Mouse (Mus musculus) forebrain, embryonic 12.5 days (tissue): Measurements from ENCODE around the gene Mid1. TPM values are rescaled to one million over a fixed set of nuclear protein-coding genes. Genes with fewer than 3 reads are reported as not detected.
A peak's percentile ranks its signal among the peaks of the same experiment; 100 is the strongest.

ENCODE experiments used
- ATAC-seq: fragments of 200-750 bp; cut with Nextera tagmentation; 2 replicates; pipeline ENCODE4 v1.8.0; 2017; ENCODE audit warnings: moderate TSS enrichment; ENCODE audit not compliant: low FRiP score
- H3K27ac ChIP-seq: fragments of 300-500 bp; sonication (generic); 2 replicates; pipeline ENCODE4 v1.5.1; 2016; ENCODE audit warnings: mild to moderate bottlenecking
- H3K27me3 ChIP-seq: fragments of 300-500 bp; sonication (generic); 2 replicates; pipeline ENCODE4 v1.6.1; 2016; ENCODE audit warnings: mild to moderate bottlenecking
- H3K36me3 ChIP-seq: fragments of 300-500 bp; sonication (generic); replicated peaks from 2 replicates; pipeline ENCODE4 v1.6.1; 2016; ENCODE audit warnings: mild to moderate bottlenecking
- H3K4me1 ChIP-seq: fragments of 300-500 bp; sonication (generic); 2 replicates; pipeline ENCODE4 v1.6.1; 2016
- H3K4me2 ChIP-seq: fragments of 300-500 bp; sonication (generic); 2 replicates; pipeline ENCODE4 v1.6.1; 2016; ENCODE audit warnings: mild to moderate bottlenecking, moderate library complexity
- H3K4me3 ChIP-seq: fragments of 300-500 bp; sonication (generic); replicated peaks from 2 replicates; pipeline ENCODE4 v1.5.1; 2016; ENCODE audit warnings: mild to moderate bottlenecking
- H3K9ac ChIP-seq: fragments of 300-500 bp; sonication (generic); 2 replicates; pipeline ENCODE4 v1.6.1; 2016; ENCODE audit warnings: mild to moderate bottlenecking
- H3K9me3 ChIP-seq: fragments of 300-500 bp; sonication (generic); 2 replicates; pipeline ENCODE4 v1.6.1; 2016
- WGBS: fragments of 180-500 bp; shearing (Covaris S2); methylation state at CpG from one replicate; pipeline ENCODE4 v1.1.7; 2016; 5-methylcytosine and 5-hydroxymethylcytosine counted together
- polyA plus RNA-seq: library from polyadenylated mRNA; unstranded; fragments of >200 nt; fragmentation: Nextera tagmentation; extraction: Ambion mirVana; gene quantifications from 2 replicates; pipeline ENCODE4 v1.2.1, GENCODE M21; 2016

The Mid1 gene
- polyA plus RNA-seq, 1 experiment from 2014 or later: 16.2 TPM

DNA sequence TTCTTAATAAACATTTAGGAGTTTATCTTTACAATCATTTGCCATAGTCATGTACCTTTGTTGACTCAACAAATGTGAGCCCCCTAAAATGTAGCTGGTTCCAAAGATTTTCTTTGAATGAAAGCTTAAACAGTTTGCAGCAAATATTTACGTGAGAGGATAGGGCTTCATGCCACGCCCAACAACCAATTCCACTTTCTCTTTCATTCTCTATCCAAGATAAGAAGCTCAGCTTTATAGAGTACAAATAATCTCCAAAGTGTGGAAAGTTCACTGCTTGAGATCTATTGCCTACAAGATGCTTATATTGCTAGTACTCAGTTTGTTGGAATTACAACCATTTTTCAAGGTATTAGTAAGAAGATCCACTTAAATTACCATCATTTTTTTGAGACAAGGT lies 207.6 kb downstream of the Mid1 start:
- no peaks in the 10 kb centered on the region for H3K4me1 ChIP-seq
- no peaks in the 10 kb centered on the region for H3K9me3 ChIP-seq
- 82% methylated on average over 2 of the region's 2 CpGs for WGBS
- H3K4me2 ChIP-seq: no peak overlapping the region
- no peak overlapping the region for H3K27ac ChIP-seq
- peaks cover 6% of the 10 kb centered on the region; the same call in 1 of the 2 replicates for H3K27me3 ChIP-seq
- no peak overlapping the region for H3K9ac ChIP-seq
- no peak overlapping the region for H3K4me3 ChIP-seq
- H3K36me3 ChIP-seq: no peaks in the 10 kb centered on the region
- no peak for ATAC-seq

DNA sequence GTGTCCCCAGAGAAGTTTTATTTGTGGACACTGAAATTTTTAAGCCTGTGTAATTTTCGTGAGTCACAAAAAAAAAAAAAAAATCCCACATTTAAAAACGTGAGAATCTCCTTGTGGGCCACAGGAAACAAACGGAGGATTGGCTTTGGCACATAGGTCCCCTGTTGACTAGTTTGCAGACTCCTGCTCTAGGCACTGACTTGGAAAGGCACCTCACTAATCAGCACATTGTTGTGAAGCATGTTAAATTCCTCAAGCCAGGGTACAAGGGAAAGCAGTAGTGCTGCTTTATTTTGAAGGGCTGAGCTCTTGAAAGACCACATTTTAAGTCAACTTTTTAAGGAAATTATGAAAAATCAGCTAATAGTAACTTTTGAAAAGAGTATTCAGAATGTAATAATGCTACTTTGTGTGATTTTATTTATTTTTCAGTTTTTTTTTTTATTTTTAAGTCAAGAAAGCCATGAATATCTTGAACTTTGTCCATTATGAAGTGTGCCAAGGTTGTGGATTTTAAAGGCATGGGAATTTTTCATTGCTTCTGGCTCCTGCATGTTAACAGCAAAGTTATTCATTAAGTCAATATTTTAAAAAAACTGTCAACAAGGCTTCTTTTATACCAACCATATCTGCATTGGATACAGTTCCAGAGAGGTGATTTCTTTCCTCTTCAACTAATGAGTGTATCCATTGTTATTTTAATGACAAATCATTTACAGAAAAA lies 214.4 kb downstream of the Mid1 start:
- ATAC-seq: no peak
- Histone ChIP-seq H3K36me3 (no peaks in the 10 kb centered on the region), H3K27ac (no peak overlapping the region), H3K9me3 (no peaks in the 10 kb centered on the region), H3K4me2 (no peak overlapping the region), H3K9ac (no peak overlapping the region), H3K4me3 (no peak overlapping the region), H3K27me3 (peaks cover 10% of the 10 kb centered on the region; the same call in 1 of the 2 replicates), H3K4me1 (peaks cover 6% of the 10 kb centered on the region)
- WGBS: 19% methylated on average over 3 of the region's 3 CpGs

DNA sequence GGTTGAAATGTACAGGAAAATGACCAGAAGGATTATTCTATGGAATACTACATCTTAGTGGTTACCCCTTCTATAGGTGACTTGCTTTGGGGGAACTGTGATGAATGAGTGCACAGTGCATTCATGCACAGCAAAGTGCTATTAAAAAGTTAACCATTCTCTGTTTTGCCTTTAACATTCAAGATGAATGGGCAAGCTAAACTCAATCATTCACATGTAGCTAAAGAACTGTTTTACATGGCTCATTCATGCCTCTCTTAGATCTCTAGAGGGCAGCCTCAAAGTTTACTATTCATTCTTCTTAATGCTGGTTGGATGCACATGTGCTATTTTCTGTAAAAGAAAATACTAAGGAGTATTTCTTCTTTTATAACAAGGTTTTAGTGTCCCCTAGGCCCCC lies 217.9 kb downstream of the Mid1 start:
- Histone ChIP-seq H3K4me1 (peaks cover 12% of the 10 kb centered on the region), H3K9me3 (no peaks in the 10 kb centered on the region), H3K27me3 (peaks cover 14% of the 10 kb centered on the region; the same call in 1 of the 2 replicates)

DNA sequence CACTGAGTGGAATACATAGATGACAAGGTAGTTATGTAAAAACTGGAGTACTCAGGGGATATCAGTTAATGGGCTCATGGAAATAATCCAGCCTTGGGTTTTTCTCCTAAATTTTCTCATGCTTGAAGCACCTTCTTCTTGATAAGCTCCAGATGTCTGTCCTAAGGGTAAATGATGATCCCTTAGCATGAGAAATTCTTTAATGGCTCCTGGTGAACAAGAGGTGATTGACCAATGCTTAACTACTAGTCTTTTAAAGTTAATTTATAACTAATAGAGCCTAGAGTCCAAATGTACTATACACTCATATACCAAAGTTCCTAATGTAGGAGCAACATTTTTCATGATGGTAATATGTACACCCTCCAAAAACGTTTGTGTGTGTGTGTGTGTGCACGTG lies 218.7 kb downstream of the Mid1 start:
- WGBS: 59% methylated on average over 2 of the region's 2 CpGs
- H3K9ac ChIP-seq: no peak overlapping the region
- no peaks in the 10 kb centered on the region for H3K9me3 ChIP-seq
- H3K27ac ChIP-seq: no peak overlapping the region
- peaks cover 12% of the 10 kb centered on the region for H3K4me1 ChIP-seq
- no peak overlapping the region for H3K4me3 ChIP-seq
- H3K27me3 ChIP-seq: peaks cover 17% of the 10 kb centered on the region; the same call in 1 of the 2 replicates
- no peaks in the 10 kb centered on the region for H3K36me3 ChIP-seq
- ATAC-seq: no peak
- H3K4me2 ChIP-seq: no peak overlapping the region

More for the DNA sequence above, 217.9 kb downstream of the Mid1 start:
- Histone ChIP-seq H3K4me2 (no peak overlapping the region), H3K27ac (no peak overlapping the region), H3K36me3 (no peaks in the 10 kb centered on the region), H3K9ac (no peak overlapping the region), H3K4me3 (no peak overlapping the region)
- no peak for ATAC-seq

DNA sequence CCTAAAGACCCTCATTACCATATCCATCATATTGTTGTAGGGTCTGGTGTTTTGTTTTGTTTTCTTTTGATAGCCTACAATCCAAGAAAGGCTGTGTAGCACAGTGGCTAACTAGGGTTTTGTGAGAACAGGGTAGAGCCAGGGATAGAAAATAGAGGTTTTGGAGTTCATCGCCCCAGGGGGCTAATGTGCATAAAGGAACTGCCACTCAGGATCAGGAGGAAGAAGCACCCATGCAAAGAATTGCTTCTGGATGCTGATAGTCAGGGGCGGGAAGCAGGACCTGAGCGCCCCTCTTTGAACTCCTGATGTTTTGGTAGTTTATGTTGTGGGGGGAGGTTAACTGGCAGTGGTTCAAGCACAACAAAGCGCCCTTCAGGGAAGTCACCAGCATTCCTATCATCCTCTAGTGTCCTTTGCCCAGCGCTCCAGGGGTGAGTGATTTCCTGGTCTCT lies 221.1 kb downstream of the Mid1 start:
- Histone ChIP-seq H3K4me3 (no peak overlapping the region), H3K9ac (no peak overlapping the region), H3K27me3 (peaks cover 20% of the 10 kb centered on the region), H3K9me3 (no peaks in the 10 kb centered on the region), H3K4me2 (no peak overlapping the region), H3K36me3 (no peaks in the 10 kb centered on the region), H3K4me1 (peaks cover 10% of the 10 kb centered on the region), H3K27ac (no peak overlapping the region)
- 3% methylated on average over 5 of the region's 5 CpGs for WGBS
- ATAC-seq: peak; percentile 90

DNA sequence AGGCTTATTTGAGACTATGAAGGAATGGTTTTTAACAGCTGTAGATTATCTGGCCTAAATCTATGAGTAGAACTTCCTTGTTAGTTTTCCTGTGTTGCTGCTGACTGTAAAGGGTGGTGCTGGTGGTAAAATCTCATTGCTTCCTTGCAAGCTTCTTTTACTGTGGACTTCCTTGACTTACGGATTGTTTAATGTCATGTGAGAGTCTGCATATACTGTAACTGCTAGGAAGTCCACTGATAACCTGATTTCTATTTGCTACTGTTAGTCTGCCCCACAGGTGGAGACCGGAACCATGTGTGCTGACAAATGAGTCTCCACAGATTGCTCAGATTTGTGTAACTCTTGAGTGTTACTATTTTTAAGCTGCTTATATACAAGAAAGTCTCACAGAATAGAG lies 224.9 kb downstream of the Mid1 start:
- H3K4me1 ChIP-seq: peaks cover 15% of the 10 kb centered on the region
- H3K27ac ChIP-seq: no peak overlapping the region
- ATAC-seq: no peak
- no peaks in the 10 kb centered on the region for H3K9me3 ChIP-seq
- no peak overlapping the region for H3K4me2 ChIP-seq
- no peaks in the 10 kb centered on the region for H3K36me3 ChIP-seq
- H3K9ac ChIP-seq: no peak overlapping the region
- H3K27me3 ChIP-seq: peaks cover 19% of the 10 kb centered on the region
- no peak overlapping the region for H3K4me3 ChIP-seq
- WGBS: 93% methylated on average over 2 of the region's 2 CpGs

DNA sequence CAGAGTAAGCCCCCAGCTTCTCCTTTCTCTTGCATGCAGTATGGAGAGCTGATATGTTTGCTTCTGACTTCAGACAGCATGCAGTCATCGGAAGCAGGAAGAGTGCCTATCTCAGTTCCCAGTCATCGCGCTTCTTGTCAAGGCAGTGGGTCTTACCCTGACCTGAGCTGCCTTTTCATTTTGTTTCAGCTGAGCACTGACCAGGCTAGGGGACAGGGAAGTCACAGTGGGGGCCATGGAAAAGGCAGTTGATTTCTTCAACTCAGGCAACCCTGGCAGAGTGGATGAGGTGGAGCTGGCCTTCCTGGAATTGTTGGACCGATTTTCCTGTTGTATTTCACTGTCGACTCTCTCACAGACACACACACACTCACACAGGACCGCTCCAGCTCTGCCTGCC lies 230.7 kb downstream of the Mid1 start:
- Histone ChIP-seq H3K27me3 (peaks cover 29% of the 10 kb centered on the region), H3K9me3 (no peaks in the 10 kb centered on the region), H3K27ac (no peak overlapping the region), H3K36me3 (no peaks in the 10 kb centered on the region), H3K4me3 (no peak overlapping the region), H3K9ac (no peak overlapping the region), H3K4me2 (no peak overlapping the region), H3K4me1 (peaks cover 6% of the 10 kb centered on the region)
- no peak for ATAC-seq
- WGBS: 84% methylated on average over 6 of the region's 6 CpGs

DNA sequence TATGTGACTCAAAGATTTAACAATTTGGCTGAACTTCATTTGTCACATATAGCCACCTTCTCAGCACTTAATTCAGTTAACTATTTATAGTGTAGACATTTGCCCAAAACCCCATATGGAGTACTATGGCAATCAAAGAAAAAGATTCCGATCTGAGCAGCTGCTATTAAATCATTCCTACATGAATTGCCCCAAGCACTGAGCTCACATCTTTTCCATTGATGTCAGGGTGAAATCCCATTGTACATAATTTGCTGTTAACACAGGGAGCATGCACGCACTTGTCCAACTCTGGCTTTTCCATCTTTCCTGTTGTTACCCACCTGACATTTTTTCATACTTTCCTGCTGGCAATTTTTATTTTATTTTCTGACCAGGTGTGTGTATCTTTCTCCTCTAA lies 237.5 kb downstream of the Mid1 start:
- Histone ChIP-seq H3K36me3 (no peaks in the 10 kb centered on the region), H3K4me1 (peaks cover 42% of the 10 kb centered on the region), H3K27ac (0 out of 2 replicates have a peak overlapping the region, but pooled peaks have one; percentile 50), H3K27me3 (peaks cover 32% of the 10 kb centered on the region), H3K9ac (no peak overlapping the region), H3K9me3 (no peaks in the 10 kb centered on the region), H3K4me2 (no peak overlapping the region), H3K4me3 (no peak overlapping the region)
- ATAC-seq: no peak
- 24% methylated on average over 2 of the region's 2 CpGs for WGBS

DNA sequence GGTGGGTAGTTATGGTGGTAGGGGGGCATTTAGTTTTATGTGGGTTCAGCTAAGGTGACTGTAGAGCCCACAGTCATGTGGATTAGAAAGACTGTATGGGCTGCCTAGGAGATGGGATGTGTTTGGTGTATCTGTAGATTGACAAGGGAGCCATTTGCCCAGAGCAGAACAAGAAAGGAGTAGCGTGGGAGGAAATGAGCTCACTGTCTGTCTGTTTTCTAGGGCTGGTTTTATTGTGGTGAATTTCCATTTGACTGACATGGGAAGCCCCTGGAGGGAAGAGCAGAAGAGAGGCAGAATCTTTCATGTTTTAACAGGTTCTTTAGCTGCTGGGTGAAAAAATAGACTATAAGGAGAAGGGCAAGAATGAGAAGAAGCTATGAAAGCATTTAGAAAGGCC lies 238.4 kb downstream of the Mid1 start:
- 19% methylated on average over 1 of the region's 1 CpGs for WGBS
- Histone ChIP-seq H3K4me3 (no peak overlapping the region), H3K4me2 (no peak overlapping the region), H3K4me1 (peaks cover 44% of the 10 kb centered on the region), H3K27me3 (peaks cover 32% of the 10 kb centered on the region), H3K27ac (peak overlapping the region; percentile 61; the same call in 1 of the 2 replicates), H3K9me3 (no peaks in the 10 kb centered on the region), H3K9ac (no peak overlapping the region), H3K36me3 (no peaks in the 10 kb centered on the region)
- no peak for ATAC-seq

DNA sequence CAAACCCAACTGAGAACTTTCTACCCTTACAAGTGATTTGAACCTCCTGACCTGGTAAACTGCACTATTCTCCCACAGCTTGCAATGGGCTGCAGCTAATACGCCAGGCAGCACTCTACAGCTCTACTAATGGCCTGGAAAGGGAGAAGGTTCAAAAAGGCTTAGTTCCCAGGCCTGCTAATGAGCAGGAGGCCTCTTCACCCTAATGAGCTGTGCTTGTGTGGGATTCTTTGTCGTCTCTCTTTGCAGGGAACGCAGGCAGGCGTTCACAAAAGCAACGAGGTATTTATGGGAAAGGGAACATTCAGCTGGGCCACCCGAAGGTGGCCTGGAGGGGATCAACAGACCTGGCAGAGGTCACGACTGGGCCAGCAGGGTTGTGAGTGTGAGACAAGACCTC lies 240.6 kb downstream of the Mid1 start:
- no peak overlapping the region for H3K4me2 ChIP-seq
- peak; percentile 73; the same call in 1 of the 2 replicates for ATAC-seq
- no peaks in the 10 kb centered on the region for H3K9me3 ChIP-seq
- no peak overlapping the region for H3K4me3 ChIP-seq
- peaks cover 23% of the 10 kb centered on the region for H3K27me3 ChIP-seq
- H3K4me1 ChIP-seq: peaks cover 44% of the 10 kb centered on the region
- H3K27ac ChIP-seq: peak overlapping the region; percentile 46; the same call in 1 of the 2 replicates
- 5% methylated on average over 7 of the region's 7 CpGs for WGBS
- H3K36me3 ChIP-seq: no peaks in the 10 kb centered on the region
- H3K9ac ChIP-seq: no peak overlapping the region

DNA sequence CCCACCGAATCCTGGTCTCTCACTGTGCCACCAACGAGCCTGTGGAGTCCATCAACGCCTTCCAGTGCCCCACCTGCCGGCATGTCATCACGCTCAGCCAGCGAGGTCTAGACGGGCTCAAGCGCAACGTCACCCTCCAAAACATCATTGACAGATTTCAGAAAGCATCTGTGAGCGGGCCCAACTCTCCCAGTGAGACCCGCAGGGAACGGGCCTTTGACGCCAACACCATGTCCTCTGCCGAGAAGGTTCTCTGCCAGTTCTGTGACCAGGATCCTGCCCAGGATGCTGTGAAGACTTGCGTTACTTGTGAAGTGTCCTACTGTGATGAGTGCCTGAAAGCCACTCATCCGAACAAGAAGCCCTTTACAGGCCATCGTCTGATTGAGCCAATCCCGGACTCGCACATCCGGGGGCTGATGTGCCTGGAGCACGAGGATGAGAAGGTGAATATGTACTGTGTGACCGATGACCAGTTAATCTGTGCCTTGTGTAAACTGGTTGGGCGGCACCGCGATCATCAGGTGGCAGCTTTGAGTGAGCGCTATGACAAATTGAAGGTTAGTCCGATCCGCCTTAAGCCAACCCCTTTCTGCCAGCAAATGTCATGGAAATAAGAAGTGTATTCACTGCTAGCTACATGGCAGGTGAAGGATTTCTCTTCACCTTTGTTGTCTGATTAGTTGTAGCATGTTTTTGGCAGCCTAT lies 242.3 kb downstream of the Mid1 start:
- ATAC-seq: peak; percentile 24; the same call in 1 of the 2 replicates
- H3K4me1 ChIP-seq: peaks cover 31% of the 10 kb centered on the region
- no peak overlapping the region for H3K9ac ChIP-seq
- no peaks in the 10 kb centered on the region for H3K36me3 ChIP-seq
- H3K9me3 ChIP-seq: no peaks in the 10 kb centered on the region
- no peak overlapping the region for H3K27ac ChIP-seq
- 63% methylated on average over 28 of the region's 28 CpGs for WGBS
- H3K4me2 ChIP-seq: no peak overlapping the region
- no peak overlapping the region for H3K4me3 ChIP-seq
- H3K27me3 ChIP-seq: peaks cover 16% of the 10 kb centered on the region

DNA sequence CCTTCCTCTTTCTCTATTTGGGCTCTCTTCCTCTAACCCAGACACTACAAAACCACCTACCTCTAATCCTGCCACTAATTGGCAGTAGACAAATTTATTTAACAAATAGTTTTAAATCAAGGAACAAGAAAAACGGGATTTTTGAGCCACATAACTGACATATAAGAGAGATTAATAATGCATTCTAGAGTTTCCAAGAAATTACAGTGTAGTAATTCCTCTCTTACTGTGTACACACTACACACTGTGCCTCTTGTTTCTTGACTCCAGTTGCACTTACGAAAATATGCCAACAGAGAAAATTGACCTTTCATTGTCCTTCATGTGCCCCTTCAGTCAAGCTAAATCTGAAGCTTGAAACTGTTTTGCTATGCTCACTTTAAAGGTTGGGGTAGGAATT lies 245.9 kb downstream of the Mid1 start:
- Histone ChIP-seq H3K4me3 (no peak overlapping the region), H3K27me3 (peaks cover 25% of the 10 kb centered on the region), H3K4me2 (no peak overlapping the region), H3K27ac (no peak overlapping the region), H3K36me3 (no peaks in the 10 kb centered on the region), H3K4me1 (peaks cover 32% of the 10 kb centered on the region), H3K9me3 (no peaks in the 10 kb centered on the region), H3K9ac (no peak overlapping the region)
- WGBS: 56% methylated on average over 2 of the region's 2 CpGs
- no peak for ATAC-seq
